Mouse (Mus musculus): Measurements from ENCODE around the gene Fat3.

DNA sequence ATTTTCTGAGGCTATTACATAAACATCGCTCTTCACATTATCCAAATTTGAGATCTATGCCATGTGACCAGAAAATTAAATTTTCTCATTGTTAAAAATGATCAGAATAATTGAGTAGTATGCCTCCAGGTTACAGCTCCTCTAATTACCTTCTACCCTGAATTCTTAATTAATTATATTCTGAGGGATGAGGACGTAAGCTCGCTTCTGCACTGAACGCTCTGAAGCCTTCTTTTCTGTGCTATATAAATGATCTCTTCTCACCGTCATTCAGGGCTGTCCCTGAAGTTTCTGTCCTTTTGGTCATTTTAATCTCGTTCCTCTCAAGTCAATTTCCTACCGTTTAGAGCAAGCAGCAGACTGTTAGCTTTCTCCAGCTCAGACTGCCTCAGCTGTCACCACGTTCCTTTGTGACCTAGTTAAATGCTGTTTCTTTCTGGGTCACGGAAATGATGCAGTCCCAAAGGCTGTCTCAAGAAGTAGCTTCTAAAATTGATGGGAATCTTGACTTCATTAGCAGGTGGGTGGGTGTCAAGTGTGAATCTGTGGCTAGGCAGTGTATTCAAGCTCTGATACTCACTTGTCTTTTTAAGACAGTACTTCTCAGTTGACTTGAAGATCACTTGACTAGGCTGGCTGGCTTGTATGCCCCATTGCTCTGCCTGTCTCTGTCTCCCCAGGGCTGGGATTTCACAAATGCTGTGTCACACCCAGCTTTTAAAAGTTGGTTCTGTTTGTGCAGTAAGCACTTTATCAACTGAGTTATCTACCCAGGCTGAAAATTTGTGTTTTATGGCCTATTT, 596.9 kb downstream of the Fat3 start:
- no peak for TF ChIP-seq FLI1 (IDR thresholded peaks at IDR 0.05; ENCODE audit: low read length)
- no peak for TF ChIP-seq GATA1 (IDR thresholded peaks at IDR 0.05; ENCODE audit: borderline replicate concordance, low read length)
